Mouse (Mus musculus) lung, adult 2 months (tissue): ENCODE measurements around the gene Cyld.

ENCODE experiments used
- CTCF ChIP-seq: fragments of 200-500 bp; IDR thresholded peaks from 2 replicates; pipeline ENCODE4 v1.5.1; 2011; ENCODE audit warnings: mild to moderate bottlenecking, low read length, control low read depth; ENCODE audit not compliant: insufficient read depth
- POLR2A ChIP-seq: fragments of 200-500 bp; IDR thresholded peaks from 2 replicates; pipeline ENCODE4 v1.6.1; 2011; ENCODE audit warnings: low read depth, mild to moderate bottlenecking, control low read depth, low read length, borderline replicate concordance; ENCODE audit errors: extremely low read depth

- no peak for TF ChIP-seq POLR2A
- TF ChIP-seq CTCF: no peak
Measured at GRCm38 (mm10) chr8:88793746-88794614, 97.2 kb downstream of the Cyld start.
